Mouse (Mus musculus) Muller cell, postnatal 12 days (primary cell): Measurements from ENCODE around the gene Fibp.
A peak's percentile ranks its signal among the peaks of the same experiment; 100 is the strongest.

Experiments
- DNase-seq: peaks from one replicate; pipeline ENCODE4 v3.0.0-alpha.2; 2015; ENCODE audit errors: inconsistent ontology term

Gene Fibp

DNA sequence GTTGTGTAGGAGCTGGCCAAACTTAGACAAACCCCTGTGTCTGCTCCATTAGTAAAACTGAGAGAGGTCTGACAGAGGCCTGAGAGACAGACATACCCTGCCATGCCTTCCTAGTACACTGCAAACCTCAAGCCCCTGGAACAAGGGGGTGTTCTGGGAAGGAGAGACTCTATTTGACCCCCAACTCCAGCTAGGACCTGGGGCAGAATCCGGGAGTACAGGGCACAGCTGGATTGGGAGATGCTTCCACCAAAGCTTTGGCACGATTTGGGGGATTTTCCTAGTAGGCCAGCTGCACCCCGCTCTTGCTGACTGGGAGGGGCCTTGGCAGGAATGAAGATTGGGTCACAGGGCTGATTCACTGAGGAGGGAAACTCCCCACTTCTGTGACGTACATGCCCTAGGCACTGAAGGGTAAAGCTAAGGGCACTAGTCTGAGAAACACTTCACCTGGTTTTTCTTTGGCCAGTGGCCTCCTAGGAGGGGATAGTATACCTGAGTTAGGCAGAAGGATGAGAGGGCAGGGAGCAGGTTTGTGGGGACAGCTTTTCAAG lies 28.4 kb upstream of the Fibp start:
- DNase-seq: peak; percentile 58

DNA sequence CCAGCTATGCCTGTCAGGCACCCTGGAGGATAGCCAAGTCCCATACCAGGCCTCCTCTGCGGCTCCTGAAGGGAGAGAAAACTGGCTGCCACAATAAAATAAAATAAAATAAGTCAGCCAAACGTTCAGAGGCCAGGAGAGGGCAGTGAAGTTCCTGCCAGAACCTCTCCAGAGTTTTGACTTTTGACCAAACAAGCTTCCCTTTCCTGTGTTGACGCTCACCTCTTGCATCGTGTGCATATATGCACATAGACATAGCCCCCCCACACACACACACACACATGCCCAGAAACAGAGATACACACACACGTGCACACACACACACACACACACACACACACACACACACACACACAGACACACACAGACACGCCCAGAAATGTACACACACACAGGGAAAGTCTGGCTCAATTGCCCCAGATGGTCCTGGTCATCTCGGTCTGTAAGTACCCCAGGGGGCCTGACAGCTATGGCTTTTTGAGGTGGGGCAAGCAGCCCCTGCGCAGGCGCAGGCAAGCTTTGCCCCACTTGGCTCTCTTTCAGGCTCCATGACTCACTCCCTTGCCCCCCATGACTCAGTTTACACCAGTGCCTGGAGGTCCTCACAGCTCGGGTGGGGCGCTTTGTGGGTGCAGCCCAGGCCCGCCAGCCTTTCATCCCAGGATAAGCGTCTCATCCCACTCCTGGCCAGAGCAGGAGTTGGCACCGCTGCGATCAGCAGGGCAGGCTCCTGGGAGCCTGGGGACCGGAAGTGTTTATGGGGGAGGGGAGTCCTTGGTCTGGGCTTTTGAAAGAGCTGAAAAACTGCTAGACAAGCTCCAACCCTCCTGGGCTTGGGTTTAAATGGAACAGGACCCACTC lies 27.2 kb upstream of the Fibp start:
- peak; percentile 82 for DNase-seq

DNA sequence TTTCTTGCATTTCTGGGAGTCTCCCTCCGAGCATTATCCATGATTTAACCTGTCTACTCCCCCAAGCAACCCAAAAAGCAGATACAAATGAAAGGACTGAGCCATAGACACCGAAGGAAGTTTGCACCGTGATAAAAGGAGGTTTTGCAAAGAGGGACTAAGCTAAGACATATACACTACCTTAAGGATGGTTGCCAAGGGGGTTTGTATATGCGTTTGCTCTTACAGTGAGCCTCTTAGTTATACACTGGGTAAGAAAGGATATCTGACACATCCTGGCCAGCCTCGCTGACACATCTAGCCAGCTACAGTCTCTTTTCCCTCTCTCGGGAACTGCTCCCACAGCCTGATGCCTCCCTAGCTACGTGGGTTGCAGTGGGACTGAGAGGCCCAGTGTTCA lies 26.5 kb upstream of the Fibp start:
- DNase-seq: no peak

- DNase-seq: no peak
Measured at GRCm38 (mm10) chr19:5444371-5444908, 16.0 kb upstream of the Fibp start.

DNA sequence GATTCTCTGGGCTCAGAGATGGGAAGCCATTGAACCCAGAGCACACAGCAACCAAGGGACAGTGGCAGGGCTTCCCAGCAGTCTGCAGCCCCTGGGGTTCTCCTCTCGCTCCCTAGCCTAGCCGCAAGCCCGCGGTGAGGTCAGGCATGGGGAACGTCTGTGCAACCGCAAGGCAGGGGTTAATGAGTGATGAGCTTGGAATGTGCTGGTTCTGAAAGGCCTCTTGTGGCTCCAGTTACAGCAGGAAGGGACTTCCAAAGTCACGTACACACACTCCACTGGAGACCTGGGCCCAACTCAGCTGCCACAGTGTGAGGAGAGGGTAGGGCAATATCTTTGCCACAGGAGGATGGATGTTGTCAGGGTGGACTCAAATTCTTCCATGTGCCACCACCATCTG lies 15.5 kb upstream of the Fibp start:
- peak; percentile 92 for DNase-seq

DNA sequence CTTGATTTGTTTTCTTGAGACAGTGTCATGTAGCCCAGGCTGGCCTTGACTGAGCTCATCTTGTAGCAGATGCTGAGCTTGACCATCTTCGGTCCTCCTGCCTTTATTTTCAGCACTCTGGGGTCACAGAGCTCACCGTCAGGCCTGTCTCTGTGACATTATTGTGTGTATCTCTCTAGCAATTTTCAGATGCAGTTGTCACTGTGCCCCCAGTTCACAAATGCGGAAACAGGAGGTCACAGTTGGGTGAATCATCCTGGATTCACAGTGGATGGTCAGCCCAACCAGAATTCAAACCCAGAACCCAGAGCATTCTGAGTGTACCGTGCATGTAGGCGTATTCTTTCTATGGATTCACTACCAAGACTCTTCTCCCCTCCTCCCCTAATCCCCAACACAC lies 14.7 kb upstream of the Fibp start:
- DNase-seq: no peak

DNA sequence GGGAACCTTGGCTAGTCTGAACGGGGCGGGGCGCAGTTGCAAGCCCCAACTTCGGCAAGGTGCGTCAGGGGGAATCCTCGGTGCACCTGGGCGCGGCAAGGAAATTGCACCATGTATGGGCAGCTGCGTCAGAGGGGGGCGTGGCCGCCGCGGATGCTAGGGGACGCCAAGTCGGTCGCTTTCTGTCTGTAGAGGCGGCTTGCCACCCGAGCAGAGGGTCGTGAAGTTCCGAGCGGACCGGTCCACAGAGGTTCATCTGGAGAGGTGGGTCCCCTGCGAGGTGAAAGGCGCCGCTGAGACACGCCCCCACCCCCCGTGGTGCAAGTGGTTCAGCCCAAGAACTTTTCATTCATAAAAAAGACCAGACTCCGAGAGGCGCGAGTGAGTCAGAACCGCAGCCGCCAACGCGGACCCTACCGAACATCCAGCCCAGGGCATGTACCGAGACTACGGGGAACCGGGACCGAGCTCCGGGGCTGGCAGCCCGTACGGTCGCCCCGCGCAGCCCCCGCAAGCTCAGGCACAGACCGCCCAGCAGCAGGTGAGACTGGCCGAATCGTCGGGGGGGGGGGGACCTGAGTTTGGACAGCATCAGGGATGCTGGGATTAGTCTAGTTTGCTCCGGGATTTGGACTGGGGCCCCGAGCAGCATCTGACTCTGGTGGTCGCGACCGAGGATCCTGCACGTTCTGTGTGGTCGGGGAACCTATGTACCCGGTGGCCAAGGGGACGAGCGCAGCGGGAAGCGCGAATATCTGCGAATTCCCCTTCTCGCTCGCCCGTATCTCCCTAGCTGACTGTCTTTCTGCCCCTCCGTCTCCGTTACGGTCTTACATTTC lies 12.7 kb upstream of the Fibp start, which contains the start of gene Fosl1:
Fosl1 (plus strand) TSS at position 33 of the 839 bp plus-strand sequence.
- DNase-seq: peak; percentile 87

- DNase-seq: peak; percentile 82
Measured at GRCm38 (mm10) chr19:5448354-5449150, 11.9 kb upstream of the Fibp start.

- no peak for DNase-seq
Measured at GRCm38 (mm10) chr19:5449673-5450072, 10.7 kb upstream of the Fibp start.

DNA sequence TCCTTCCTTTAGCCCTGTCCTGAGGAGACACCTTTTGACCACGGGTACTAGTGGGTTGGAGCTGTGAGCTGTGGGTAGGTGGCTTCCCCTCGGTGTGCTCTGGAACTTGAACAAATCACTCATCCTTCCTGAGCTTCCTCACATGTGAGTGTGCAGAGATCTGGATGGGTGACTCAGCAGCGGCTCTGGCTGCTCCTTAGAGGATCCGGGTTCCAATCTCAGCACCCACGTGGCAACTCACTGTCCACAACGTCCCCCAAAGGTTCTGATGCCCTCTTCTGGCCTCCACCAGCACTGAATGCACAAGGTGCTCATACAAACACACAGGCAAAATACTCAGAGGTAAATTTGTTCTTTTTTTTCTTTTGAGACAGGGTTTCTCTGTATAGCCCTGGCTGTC lies 8.6 kb upstream of the Fibp start:
- DNase-seq: no peak

GRCm38 (mm10) chr19:5455037-5455436 lies 5.4 kb upstream of the Fibp start:
- DNase-seq: no peak

- DNase-seq: no peak
Measured at GRCm38 (mm10) chr19:5455568-5455967, 4.8 kb upstream of the Fibp start.

GRCm38 (mm10) chr19:5456241-5456921 lies 4.0 kb upstream of the Fibp start:
- peak; percentile 83 for DNase-seq

GRCm38 (mm10) chr19:5456922-5457745 lies 3.3 kb upstream of the Fibp start:
- peak; percentile 98 for DNase-seq

DNA sequence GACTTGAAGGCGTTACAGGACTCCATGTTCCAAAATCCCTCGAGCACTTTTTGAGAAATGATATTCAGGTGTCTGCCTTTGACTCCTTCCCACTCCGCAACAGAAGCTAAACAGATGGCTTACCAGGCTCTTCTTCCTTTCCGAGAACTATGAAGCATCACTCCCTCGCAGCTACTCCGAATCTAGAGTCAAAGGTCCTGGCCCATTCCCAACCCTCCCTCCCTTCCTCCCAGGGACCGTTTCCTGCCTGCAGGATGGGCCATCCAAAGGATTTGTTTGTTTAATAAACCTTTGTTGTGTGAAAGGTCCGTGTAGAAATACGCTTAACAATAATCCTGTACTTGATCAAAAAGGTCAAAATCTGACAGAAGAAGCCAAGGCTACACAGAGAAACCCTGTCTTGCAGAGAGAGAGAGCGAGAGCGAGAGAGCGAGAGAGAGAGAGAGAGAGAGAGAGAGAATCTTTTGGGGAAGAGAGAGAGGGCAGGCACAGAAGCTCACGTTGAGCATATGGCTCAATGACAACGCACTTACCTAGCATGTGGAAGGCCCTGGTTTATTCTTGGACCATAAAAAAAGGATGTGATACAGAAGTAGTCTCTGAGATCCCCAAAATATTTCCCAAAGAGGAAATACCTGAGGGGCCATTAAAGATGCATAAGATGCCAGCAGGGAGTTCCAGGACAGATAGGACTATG lies 2.5 kb upstream of the Fibp start, which contains the start of gene Ccdc85b:
Ccdc85b (minus strand) TSS at position 149 of the 697 bp plus-strand sequence.
- DNase-seq: no peak

GRCm38 (mm10) chr19:5459019-5459418 lies 1.4 kb upstream of the Fibp start:
- DNase-seq: peak; percentile 63

- DNase-seq: no peak
Measured at GRCm38 (mm10) chr19:5459896-5460295, 519 bp upstream of the Fibp start.

GRCm38 (mm10) chr19:5461411-5461810 lies 996 bp downstream of the Fibp start:
- DNase-seq: no peak

GRCm38 (mm10) chr19:5463212-5463611 lies 2.8 kb downstream of the Fibp start:
- DNase-seq: no peak
